ENCODE assay signal across 12 mouse cellular contexts in the genomic region with DNA sequence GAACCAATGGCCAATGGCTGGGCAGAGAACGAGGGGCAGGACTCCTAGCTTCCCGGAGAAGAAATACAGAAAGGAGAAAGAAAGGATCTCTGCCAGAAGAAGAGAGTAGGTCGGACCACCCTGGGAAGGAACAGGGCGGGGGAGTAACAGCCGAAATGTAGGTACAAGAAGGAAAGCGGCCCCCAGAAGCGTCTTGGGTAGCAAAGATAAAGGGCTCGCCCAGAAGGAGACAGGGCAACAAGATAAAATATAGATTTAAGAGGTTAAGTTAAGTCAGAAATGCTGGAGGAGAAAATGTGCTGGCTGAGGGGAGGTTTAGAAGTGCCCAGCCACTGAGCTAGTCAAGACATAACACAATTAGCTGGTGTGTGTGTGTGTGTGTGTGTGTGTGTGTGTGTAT.
"Had no signal": no experiment of that assay in that cellular context is flagged by ENCODE, and none has a peak within 500 bp of the region (broad histone marks: within the 10 kb centered on the region; RNA-seq: fewer than 3 reads in every experiment).

No protein-coding gene starts in this region.

- H3K27ac ChIP-seq: layer of hippocampus, adult 2 months; limb, embryonic 13.5 days; midbrain, embryonic 10.5 days; neural tube, embryonic 12.5 days had no signal

- H3K4me1 ChIP-seq: limb, embryonic 13.5 days; midbrain, embryonic 10.5 days; neural tube, embryonic 12.5 days had no signal

- H3K27me3 ChIP-seq: limb, embryonic 13.5 days; neural tube, embryonic 12.5 days had no signal

- H3K36me3 ChIP-seq: limb, embryonic 13.5 days; neural tube, embryonic 12.5 days had no signal

- H3K4me3 ChIP-seq: layer of hippocampus, adult 2 months; limb, embryonic 13.5 days; midbrain, embryonic 10.5 days; neural tube, embryonic 12.5 days had no signal

- H3K9ac ChIP-seq: limb, embryonic 13.5 days; neural tube, embryonic 12.5 days had no signal

- DNase-seq: kidney, adult 11 months; kidney, adult 9 months; kidney, postnatal 10 days; kidney, postnatal 4 days; left cerebral cortex, postnatal 4 days; lung, adult 18-20 months; midbrain, embryonic 14.5 days; thymus, postnatal 4 days had no signal

- H3K9me3 ChIP-seq: limb, embryonic 13.5 days; midbrain, embryonic 10.5 days; neural tube, embryonic 12.5 days had no signal

- H3K4me2 ChIP-seq: limb, embryonic 13.5 days; neural tube, embryonic 12.5 days had no signal
